Mouse (Mus musculus) spleen, adult 18-20 months (tissue): ENCODE measurements around the gene Cep128.
"Not testable (repeated sequence)": the region's sequence is repeated elsewhere in the genome, so short reads cannot be mapped to it uniquely, and the experiment has no call there.

Experiments
- DNase-seq, 2 experiments: peaks; one replicate each; pipeline ENCODE4 v3.0.0; 2022; ENCODE audit warnings: mixed read lengths in 2 of 2

The Cep128 gene

DNA sequence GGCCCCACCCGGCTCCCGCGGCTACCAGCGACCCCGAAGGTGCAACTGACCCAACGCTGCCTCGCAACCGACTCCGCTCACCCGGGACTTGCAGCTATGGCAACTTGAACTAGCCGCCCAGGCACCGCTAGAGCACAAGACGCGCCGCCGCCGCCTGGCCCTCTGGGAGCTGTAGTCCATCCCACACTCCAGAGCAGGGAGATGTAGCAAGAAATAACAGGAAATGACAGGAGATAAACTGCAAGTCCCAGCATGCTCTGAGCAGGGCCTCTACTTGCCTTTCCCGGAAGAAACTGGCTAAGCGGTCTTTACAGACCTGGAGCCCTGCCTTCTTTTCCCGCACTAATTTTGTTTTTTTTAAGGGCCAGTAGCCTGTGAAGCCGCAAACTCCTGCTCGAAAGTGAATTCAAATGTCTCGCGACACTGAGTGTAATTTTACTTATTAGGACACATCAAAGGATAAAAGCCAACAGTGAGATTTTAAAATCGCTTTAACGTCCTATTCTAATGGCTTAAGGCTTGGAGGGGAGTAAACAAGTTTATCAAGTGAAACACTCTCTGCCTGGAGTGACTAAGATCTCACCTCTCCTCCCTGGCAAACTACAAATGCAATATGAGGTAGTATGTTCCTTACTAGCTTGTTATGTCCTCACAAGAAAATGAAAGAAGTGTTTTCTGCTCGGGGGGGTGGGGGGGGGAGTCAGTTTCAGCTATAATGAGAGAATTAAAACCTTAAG, at the start of gene Cep128, which contains the start of gene Tshr:
Cep128 (minus strand) TSS at position 129 of the 737 bp plus-strand sequence.
Tshr (plus strand) TSS at position 283 of the 737 bp plus-strand sequence.
- peak; percentile 85 to 88 for DNase-seq

DNA sequence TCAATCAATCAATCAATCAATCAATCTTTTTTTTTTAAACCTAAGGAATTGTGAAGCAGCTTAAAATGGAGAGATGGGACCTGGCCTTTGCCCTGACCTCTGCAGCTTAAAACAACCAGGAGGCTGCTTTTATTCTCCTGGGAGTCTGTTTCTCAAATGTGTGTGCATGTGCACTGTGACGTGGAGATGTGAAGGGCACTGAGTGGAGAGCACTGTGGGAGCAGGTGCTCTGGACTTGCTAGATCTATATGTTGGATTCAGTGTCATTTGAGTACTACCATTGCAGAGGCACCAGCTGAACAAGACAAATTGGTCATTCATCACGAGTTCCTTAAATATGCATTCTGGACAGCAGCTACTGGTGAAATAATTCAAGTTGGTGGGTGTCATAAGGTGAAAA, 42.9 kb upstream of the Cep128 start:
- DNase-seq, result no peak

DNA sequence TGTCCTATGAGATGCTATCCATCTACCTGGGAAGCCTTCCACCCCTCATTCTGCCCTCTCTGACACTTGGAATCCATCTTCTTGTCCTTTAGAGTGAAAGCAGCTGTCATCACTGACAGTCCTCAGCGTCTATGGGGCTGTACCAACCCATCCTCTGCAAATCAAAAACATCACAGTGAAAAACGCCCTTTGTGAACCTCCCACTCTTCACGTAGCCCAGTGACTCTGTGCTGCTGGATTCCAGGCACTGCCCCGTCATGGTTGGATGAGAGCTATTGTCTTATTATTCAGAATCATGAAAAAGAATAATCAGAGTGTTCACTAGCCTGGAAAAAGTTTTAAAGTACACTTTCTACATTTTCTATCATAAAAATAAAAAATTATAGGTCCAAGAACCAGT, 42.3 kb upstream of the Cep128 start:
- DNase-seq, result no peak

DNA sequence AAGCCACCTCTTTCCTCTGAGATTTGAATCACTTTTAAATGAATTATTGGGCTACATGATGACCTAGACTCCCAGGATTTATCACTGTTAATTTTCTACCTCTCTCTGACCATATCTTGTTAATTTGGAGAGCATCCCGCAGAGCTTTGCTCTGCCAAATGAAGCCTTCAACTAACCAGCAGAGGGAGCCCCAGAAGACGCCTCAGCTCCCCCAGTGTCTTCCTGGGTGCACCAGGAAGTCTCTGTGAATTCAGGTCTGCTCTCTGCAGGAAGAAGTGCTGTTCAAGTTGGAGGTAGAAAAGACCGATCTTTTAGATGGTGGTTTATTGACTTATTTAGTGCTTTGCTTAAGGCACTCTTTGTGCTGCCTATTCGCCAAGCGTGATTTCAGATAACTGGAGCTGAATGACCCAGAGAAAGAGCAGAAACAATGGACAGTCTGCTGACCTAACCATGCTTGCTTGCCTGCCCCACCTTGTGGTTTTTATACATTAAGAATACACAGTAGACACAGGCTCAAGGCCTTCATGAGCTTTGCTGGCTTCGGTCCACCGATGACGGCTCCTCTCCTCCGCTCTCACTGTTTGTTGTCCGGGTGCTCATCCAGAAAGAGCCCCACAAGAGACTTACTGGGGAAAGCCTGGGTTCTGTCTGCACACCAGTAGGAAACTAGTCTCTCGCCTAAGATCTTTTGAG, 39.1 kb upstream of the Cep128 start:
- DNase-seq, result no peak

DNA sequence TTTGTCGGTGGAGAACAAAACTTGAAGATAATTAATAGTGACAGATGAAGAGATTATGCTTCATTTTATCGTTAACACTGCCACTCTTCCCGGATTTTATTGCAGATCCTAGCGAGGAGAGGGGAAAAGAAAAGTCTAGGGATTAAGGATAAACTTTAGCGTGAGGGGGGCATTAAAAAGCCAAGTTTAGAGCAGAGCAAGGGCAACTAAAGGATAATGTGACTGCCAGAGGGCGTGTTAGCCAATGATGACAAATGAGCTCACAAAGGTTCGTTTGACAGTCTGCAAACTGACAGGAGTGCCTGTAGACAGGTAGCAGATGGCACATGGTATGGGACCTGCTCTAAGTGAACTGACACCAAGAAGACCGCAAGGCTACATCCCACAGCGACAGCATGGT, 37.1 kb upstream of the Cep128 start:
- no peak for DNase-seq

DNA sequence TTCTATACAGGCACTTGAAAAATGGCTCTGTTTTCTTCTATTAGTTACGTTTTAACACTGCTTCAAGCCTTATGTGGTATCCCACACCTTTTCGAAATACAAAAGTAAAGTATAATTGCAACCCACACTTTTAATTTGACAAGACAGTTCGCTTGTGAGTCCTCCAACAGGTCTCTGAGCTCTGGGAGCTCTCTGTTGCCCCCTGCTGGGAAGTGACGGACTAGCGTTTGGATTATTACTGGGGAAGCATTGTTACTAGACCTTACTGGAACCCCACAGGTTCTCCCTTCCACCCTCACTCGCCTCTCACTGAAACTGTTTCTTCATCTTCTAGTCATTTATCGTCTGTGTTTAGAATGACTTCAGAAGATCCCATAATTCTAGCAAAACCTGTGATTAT, 34.6 kb upstream of the Cep128 start:
- DNase-seq, result peak in 1 of 2 experiments; percentile 57

DNA sequence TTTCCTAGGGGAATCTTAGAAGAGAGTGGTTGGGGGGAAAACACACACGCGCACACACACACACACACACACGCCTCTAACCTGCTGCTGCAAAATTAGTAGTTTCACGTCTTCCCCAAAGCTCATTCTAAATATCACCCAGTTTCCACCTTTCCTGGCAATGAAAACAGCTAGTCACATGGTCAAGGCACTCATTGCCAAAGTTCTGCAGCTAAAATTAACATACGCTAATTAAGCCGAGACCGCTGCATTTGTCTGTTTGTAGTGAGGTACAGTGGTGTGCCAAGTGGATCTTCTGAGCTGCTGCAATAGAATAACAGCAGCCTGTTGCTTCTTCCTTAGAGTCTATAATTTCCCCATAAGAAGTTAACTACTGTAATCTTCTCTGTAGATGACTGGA, 32.6 kb upstream of the Cep128 start:
- no peak for DNase-seq

DNA sequence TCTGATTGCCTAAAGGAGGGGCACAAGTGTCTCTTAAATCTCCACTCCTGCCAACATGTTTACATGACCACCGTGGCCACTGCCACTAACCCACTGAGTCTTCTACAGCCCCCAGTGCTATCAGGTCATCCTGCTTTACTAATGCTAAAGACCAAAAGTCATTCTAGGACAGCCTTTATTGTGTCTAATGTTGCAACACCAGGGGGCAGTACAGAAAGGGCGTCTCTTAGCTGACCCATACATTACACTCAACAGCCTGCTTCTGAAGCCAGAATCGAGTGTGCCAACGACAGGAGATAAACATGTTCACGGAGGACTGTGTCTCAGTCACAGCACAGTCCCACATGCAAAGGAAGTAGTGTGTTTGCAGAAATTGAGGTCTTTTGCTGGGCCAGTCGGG, 30.9 kb upstream of the Cep128 start:
- DNase-seq, result no peak

DNA sequence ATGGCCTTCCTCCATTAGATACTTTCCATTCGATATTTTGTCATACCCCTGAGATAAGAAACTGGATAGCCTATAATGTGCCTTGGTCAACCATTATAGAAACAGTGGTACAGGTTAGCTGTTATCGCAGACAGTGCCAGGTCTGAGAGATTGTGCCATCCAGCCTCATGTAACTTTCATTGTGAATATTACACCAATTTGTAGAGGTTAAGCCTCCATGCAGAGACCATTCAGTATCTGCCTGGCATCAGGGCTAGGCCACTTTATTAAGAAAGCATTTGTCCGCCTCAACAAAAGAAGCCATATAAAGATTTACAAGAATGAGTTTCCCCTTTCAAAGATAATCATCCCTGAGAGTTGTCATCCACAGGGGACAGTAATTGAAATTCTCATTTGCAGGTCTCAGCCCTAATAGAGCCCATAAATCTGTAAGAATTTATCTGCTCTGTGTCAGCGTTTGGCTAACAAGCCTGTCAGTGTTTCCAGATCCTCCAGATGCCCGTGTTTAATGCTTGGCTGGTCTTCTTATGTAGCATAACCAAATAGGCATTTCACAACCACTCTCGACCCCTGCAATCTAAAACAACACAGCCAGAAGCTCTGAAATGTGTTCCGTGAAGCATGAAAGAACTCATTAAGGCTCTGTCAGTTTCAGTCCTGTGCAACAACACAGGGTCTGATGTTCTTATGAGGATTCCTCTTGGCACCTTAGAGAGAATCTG, 28.4 kb upstream of the Cep128 start:
- no peak for DNase-seq

DNA sequence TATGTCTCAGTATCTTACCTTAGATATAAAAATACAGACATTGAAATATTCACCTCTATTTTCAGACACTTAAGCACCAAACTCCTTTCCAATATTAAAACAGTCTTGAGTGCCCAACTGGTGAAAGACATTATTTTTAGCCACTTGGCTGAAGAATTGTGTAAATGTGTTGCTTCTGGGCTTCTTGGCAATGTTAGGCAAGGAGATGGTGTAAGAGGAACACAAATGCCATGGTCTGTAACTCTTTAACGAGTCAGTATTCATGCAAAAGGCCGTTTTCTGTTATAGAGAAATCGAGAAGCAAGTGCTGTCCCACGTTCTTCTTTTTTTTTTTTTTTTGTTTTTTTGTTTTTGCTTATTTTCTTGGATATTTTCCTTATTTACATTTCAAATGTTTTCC, 26.1 kb upstream of the Cep128 start:
- no peak for DNase-seq

DNA sequence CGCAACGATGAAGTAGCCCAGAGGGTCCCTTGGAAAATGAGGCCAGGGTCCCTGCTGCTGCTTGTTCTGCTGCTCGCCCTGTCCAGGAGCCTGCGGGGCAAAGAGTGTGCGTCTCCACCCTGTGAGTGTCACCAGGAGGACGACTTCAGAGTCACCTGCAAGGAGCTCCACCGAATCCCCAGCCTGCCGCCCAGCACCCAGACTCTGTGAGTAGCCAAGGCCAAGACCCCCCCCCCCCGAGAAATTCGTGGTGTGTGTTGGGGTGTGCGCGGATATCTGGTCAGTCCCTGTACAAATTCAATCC, 16.8 kb upstream of the Cep128 start:
- no peak for DNase-seq

DNA sequence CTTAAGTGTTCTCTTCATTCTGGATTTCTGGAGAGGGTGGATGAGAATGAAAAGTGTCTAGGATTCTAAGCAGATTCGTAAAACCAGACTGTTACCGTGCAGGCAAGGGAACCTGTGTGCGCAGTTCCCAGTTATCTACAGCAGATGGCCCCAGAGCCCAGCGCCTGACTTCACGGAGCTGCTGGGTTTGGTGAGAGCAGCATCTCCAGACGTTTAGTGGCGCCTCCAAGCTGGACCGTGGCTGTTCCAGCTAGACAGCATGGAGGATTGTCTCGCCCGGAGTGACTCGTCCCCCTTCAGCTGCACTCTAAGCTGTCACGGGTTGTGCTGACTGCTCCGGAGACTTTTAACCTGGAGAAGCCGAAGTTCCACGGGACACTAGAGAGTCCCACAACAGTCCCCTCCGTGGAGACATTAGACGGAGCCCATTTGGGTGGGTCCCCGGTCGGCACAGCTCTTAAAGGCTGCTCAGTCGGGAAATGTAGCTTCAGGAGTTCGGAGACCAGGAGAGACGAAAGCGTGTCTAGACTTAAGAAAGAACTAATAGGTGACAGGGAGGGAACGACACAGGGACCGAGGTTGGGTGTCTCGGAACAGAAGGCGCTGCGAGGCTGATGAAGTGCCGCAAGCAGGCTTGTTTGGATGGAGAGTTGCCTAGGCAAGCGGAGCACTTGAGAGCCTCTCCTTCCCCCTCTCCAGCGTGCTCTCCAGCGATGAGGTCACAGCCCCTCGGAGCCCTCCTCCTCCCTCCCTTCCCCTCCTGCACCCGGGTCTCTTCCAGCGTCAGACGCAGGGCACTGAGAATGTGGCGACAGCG, 16.2 kb upstream of the Cep128 start:
- DNase-seq, result peak in 1 of 2 experiments; percentile 39

DNA sequence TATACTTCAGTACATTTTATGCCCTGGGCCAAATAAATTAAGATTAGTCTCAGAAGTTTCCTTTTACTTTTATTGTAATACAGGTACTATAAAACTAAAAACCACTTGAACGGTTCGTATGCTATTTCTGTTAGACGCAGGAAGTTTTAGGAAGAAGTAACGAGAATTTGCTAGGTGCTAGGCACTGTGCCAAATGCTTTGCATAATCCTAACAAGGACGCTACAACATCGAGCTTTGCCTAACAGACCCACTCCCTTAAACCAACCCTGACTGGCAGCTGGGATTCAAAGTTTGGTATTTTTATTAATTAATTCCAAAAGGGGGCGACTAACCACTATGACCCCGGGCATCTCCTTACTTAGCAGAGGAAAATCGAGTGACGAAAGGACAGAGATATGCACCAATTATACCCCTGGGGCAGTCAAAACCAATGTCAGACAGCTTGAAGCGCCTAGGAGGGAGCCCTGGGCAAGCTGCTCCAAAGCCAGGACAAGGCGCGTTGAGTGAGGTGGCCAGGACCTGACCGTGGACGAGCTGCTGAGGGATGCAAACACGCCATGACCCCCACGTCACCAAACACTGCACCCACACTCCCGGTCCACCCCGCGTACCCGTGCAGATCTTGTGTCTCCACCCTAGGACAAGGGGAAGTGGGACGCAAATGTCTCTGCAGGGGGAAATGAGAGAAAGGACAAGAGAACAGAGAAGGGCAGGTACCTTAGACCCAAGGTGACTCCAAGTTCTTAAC, 519 bp downstream of the Cep128 start:
- no peak for DNase-seq

DNA sequence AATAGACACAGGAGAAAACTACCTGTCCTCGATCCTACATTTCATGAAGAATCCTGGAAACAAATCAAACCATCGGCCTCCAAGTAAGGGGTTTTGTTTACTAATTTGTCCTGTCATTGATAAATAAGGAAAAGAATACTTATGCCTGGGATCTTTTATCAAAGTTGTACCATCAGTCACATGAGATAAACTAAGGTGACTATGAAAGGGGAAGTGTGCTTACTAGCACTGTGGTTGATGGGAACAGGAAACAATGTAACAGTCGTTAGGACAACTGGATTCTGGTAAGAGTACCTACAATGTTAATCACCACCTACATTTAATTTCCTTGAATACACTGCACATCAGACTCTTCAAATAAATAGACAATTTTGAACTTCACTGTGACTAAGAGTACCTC, 15.0 kb downstream of the Cep128 start:
- DNase-seq, result no peak

DNA sequence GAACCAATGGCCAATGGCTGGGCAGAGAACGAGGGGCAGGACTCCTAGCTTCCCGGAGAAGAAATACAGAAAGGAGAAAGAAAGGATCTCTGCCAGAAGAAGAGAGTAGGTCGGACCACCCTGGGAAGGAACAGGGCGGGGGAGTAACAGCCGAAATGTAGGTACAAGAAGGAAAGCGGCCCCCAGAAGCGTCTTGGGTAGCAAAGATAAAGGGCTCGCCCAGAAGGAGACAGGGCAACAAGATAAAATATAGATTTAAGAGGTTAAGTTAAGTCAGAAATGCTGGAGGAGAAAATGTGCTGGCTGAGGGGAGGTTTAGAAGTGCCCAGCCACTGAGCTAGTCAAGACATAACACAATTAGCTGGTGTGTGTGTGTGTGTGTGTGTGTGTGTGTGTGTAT, 30.4 kb downstream of the Cep128 start:
- no peak for DNase-seq

DNA sequence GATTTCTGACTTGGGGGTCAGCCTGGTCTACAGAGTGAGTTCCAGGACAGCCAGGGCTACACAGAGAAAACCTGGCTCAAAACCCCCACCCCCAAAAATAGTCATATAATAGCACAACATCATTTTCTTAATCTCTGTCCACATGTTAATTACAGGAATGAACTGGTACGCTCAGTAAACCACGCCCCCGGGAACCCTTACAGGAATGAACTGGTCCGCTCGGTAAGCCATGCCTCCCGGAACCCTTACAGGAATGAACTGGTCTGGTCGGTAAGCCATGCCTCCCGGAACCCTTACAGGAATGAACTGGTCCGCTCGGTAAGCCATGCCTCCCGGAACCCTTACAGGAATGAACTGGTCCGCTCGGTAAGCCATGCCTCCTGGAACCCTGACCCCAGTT, 45.6 kb downstream of the Cep128 start:
- not testable (repeated sequence) for DNase-seq

DNA sequence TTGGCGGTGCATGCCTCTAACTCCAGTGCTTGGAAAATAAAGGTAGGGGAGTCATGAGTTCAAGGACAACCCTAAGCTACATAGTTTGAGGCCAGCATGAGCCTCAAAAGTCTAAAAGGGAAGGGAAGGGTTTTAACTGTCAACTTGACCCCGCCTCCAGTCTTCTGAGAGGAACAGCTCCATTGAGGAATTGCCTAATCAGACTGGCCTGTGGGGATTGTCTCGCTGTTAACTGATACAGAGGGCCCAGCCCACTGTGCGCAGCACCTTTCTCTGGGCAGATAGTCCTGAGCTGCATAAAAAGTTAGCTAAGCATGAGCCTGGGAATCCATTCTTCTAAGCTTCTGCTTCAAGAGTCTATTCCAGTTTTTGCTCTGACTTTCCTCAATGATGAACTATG, 56.7 kb downstream of the Cep128 start:
- DNase-seq, result no peak

DNA sequence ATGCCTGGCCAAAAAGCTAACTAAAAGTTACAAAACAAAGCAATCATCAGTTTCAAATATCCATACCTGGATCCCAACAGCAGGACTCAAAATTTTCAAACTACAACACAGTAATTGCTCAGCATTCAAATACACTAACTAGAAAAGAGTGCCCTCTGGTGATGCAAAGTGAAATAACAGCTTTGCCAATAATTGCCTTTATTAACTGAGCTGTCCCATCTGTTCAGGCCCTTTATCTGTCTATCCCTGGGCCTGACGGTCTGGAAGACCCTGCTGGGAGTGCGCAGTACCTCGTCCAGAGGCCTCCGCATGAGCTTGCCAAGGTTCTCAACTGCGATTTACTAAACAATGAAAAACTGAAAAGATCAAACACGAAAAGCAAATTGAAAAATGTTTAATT, 58.1 kb downstream of the Cep128 start:
- no peak for DNase-seq

DNA sequence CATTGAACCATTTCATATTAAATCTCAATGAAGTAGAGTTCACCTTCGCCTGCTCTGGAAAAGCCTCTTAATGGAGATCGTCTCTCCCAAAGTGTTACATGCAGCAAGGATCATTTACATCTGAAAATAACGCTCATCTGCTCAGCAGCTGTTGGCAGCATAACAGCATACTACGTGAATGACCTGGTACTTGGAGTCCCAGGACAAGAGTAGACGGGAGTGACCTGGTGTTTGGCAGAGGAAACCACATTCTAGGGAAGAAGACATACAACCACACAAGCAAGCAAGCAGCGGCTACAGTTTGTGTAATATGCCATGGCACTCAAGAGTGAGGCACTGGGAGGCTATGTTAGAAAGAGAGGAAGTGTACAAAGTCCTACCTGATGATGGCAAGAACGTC, 69.2 kb downstream of the Cep128 start:
- no peak for DNase-seq

DNA sequence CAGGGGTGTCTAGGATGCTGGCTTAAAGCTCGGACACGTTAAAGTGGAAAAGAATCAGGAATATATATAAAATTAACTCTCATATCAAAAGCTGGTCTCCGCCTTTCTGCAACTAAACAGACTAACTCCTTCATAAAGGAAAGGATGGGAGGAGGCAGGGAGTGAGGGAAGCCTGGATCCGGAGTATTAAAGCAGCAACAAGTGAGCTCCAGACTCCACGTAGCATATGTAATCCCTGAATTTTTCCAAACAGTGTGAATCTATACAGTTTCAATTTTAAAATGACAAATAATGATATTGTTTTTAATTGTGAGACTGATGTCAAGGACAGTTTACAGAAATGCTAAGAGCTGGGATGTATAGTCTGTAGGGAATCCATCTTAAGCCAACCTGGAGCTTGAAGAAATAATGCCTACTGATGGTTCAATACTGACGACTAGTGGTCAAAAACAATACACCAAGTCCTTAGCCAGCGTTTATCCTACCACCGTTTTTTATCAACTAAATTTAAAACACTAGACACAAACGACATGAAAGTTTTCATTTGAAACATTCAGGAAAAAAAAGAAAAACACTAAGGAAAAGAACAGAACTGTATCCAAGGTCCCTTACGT, 70.1 kb downstream of the Cep128 start:
- DNase-seq, result no peak

DNA sequence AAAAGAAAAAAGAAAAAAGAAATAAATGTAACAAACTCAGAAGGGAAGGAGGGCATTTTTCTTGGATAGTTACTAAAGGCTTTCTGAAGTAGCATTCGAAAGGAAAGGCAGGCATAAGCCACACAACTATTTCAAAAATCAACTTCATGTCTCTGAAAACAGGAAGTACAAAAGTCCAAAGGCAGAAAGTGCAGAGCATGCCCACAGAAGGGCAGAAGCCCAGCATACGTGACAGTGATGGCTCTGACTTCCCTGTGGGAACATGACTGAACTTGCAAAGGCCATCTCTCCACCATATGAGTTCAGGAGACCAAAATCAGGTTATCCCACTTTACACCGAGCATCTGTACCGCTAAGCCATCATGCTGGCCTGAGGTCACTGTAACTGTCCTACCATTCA, 71.6 kb downstream of the Cep128 start:
- no peak for DNase-seq

DNA sequence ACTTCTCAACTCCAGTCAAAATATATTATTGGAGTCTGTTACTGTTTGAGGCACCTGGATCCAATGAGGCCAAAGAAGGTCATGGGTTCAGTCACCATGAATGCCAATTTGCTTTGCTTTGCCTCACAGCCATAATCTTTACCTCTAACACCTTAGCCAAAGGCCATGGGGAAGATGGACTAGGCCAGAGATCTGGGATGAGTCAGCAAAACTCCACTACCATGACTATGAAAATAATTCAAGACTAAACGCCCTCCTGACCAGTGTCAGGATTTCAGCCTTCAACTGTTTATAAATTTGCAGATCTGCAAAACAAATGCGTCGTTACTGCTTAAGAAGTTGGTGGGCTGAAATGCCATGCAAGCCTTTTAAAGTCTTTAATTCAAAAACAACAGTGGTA, 76.5 kb downstream of the Cep128 start:
- DNase-seq, result no peak
